Mouse (Mus musculus) G1E-ER4 (cell line): ENCODE measurements around the gene Klhdc8a. TPM values are rescaled to one million over a fixed set of nuclear protein-coding genes. Genes with fewer than 3 reads are reported as not detected.

ENCODE experiments used
- GATA1 ChIP-seq: IDR thresholded peaks from one replicate; pipeline ENCODE4 v1.8.0; 2012; ENCODE audit warnings: low read length, inconsistent platforms
- polyA plus RNA-seq: library from polyadenylated mRNA; stranded (reverse); fragments of >175 nt; gene quantifications from 2 replicates; pipeline ENCODE4 v1.2.3, GENCODE M21; 2012

Gene Klhdc8a
- polyA plus RNA-seq, 1 experiment = not detected

DNA sequence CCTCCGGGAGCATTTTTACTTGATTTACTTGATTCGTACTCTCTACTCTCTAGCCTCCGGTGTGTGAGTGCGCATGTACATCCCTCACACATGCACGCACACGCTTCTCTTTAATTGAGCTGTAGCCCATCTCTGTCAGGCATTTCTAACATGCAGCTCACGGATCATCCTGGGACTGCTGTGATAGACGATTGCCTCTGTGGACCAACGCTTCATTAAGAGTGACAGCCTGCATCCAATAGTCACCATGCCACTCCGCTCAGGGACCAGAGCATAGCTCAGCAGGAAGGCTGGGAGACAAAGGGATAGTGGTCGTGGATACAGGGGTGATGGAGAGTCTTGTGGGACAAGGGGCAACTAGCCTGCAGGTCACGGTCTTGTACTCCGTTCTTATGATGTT lies 15.4 kb upstream of the Klhdc8a start:
- no peak for TF ChIP-seq GATA1

- TF ChIP-seq GATA1 = no peak
These were observed 11.7 kb upstream of the Klhdc8a start for GRCm38 (mm10) chr1:132286735-132287134.

- TF ChIP-seq GATA1 = no peak
These were observed 11.0 kb upstream of the Klhdc8a start for GRCm38 (mm10) chr1:132287445-132287844.

GRCm38 (mm10) chr1:132287991-132288451 lies 10.4 kb upstream of the Klhdc8a start:
- no peak for TF ChIP-seq GATA1

- TF ChIP-seq GATA1 = no peak
These were observed 8.5 kb upstream of the Klhdc8a start for GRCm38 (mm10) chr1:132289965-132290364.

DNA sequence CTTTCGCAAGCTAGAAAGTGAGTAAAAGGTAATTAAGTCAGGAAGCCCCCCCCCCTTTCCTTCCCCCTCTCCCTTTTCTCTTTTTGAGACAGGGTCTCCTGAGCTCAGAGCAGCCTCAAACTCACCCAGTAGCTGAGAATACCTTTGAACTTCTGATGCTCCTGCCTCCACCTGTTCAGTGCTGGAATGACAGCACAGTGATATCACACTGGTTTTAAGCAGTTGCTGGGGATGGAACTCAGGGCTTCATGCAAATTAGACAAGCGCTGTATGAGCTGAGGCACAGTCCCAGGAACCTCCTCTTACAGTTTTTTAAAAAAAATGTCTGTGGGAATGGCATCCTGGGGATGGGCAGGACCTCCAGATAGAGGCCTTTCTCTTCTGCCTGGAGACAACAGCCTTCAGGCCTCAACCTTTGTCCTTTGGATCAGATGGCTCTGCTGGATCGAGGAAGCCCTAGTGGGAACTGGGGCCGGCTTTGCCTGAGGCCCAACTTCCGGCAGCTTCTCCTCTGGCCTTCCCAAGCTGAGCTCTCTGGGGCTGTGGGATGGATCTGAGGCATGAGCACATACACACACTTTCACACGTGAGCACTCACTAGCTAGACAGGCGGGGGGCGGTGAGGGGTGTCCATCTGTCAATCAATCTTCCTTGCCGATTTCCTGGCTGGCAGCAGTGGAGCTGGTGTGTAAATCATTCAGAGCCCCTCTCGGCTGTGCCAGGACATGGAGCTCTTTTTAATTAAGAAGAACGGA lies 7.3 kb upstream of the Klhdc8a start:
- no peak for TF ChIP-seq GATA1

DNA sequence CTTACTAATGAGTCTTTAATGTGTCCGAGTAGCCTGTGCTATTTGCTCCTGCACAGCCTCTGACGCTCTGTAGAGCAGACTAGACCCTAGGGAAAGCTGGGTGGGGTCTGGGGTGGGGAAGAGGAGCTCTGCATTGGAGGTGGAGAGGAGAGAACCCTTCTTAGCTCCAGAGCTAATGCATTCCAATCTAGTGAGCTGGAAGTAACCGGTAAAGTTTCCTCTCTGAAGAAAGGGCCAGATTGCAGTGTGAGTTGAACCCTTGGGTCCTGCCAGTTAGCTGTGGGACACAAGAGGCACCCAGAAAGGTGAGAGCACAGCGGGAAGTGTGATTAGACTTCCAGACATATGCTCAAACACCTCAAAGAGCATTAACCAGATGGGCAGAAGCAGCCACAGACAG lies 6.7 kb upstream of the Klhdc8a start:
- no peak for TF ChIP-seq GATA1

GRCm38 (mm10) chr1:132292318-132293129 lies 5.9 kb upstream of the Klhdc8a start:
- TF ChIP-seq GATA1 = no peak

GRCm38 (mm10) chr1:132295506-132295905 lies 2.9 kb upstream of the Klhdc8a start:
- no peak for TF ChIP-seq GATA1

GRCm38 (mm10) chr1:132296051-132296450 lies 2.4 kb upstream of the Klhdc8a start:
- no peak for TF ChIP-seq GATA1

DNA sequence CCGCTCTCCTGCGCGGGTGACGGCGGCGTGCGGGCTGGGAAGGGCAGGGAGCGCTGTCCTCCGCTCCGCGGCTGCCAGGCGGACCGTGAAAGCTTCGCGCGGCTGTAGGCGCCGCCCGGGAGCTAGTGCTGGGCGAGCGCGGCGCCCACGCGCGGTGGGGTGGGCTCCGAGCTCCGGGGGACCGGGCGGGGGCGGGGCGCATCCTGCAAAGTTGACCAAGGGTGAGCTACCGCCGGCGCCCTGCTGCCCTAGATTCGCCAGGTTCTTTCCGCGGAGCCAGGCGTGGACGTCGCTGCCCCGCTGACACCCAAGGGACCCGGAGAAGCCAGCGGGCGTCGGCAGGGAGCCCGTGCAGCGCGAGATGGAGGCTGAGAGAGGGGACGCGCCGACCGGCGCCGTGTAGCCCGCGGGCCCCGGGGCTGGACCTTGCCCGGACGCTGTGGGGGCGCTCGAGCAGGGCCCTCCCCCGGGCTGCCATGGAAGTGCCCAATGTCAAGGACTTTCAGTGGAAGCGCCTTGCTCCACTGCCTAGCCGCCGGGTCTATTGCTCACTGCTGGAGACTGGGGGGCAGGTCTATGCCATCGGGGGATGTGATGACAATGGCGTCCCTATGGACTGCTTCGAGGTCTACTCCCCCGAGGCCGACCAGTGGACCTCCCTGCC lies 507 bp downstream of the Klhdc8a start:
- TF ChIP-seq GATA1 = no peak

DNA sequence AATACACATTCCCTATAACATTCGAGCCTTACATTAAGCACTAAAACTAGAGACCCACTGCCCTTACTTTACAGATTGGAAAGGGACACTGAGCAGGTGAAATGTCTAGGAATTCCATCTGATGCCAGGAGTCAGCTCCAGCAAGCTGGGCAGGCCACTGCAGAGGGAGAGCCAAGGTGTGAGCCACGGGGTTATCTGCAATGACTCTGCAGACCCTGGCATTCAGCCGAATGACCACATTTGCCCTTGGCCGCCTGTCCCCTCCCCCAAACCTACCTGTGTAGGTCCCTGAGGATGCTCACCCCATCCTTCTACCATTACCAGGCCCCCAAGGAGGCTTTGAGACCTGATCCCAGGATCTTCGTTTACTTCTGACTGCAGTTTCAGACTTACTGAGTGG lies 1.3 kb downstream of the Klhdc8a start:
- TF ChIP-seq GATA1 = no peak

DNA sequence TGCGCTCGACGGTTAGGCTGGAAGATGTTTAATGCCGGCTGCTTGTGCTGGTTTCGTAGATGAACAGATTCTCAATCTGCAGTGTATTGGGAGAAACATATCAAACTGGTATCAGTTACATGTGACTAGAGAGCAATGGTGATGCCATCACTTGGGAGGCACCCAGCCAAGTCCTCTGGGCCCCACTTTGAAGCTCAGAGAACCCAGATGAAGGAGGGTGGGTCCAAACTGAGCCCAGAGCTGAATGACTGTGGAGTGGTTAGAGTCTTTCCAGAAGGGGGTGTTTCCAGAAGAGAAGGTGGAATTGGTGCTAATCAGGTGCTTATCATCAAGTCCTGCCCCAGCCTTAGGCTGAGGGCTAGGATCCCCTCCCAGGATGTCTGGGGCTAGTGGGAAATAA lies 2.8 kb downstream of the Klhdc8a start:
- TF ChIP-seq GATA1 = no peak

DNA sequence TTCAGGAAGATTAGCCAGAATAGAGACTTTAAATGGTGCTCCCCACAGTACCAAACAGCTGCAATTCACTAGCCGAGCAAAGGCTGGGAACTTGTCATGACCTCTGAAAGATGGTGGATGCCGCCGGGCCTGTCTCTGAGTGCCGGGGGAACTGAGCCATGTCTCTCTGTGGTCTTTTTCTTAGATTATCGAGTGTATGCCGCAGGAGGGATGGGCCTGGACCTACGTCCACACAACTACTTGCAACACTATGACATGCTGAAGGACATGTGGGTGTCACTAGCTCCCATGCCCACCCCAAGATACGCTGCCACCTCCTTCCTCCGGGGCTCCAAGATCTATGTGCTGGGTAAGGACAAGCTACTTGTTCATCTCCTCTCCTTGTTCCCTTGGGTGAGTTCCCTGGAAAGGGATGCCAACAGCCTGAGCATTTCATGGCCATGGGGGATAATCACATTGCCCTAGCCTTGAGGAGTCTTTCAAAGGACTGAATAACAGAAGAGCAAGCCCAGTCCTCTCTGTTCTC lies 4.0 kb downstream of the Klhdc8a start:
- no peak for TF ChIP-seq GATA1

- TF ChIP-seq GATA1 = no peak
These were observed 6.3 kb downstream of the Klhdc8a start for GRCm38 (mm10) chr1:132304618-132305214.

GRCm38 (mm10) chr1:132306160-132306559 lies 7.7 kb downstream of the Klhdc8a start:
- no peak for TF ChIP-seq GATA1

DNA sequence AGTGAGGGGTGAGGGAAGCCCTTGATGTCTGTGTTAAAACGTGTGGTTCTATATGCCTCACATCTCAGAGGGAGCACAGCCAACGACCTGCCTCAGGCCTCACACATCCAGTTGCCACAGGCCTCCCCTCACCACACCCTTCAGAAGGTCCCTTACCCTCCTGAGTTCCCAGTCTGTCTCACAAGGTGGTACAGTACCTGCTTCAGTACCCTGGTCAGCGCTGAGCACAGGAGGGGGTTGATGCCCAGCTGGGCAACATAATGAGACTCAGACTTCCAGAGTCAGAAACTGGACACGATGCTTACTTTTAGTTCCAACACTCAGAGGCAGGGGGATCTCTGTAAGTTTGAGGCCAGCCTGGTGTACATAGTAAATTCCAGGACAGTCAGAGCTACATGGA lies 8.4 kb downstream of the Klhdc8a start:
- TF ChIP-seq GATA1 = no peak
